Mouse (Mus musculus): ENCODE data around the gene A930018P22Rik. TPM values are rescaled to one million over a fixed set of nuclear protein-coding genes. Genes with fewer than 3 reads are reported as not detected.
"Not testable (repeated sequence)": the region's sequence is repeated elsewhere in the genome, so short reads cannot be mapped to it uniquely, and the experiment has no call there.

A930018P22Rik gene
- polyA plus RNA-seq, 1 experiment from 2014 or later, result 0.24 TPM

GRCm38 (mm10) chr2:104099231-104099585 is 23.4 kb upstream of the A930018P22Rik start:
- Histone ChIP-seq H3K4me1 (peaks cover 9% of the 10 kb centered on the region; the same call in 1 of the 2 replicates), H3K27ac (no peak overlapping the region), H3K4me3 (no peak overlapping the region), H3K9ac (no peak overlapping the region), H3K27me3 (replicated peaks) (no peaks in the 10 kb centered on the region), H3K36me3 (no peaks in the 10 kb centered on the region), H3K9me3 (no peaks in the 10 kb centered on the region), H3K4me2 (replicated peaks) (no peak overlapping the region)
- 96% methylated on average over 2 of the region's 2 CpGs for WGBS
- ATAC-seq (ENCODE audit: low FRiP score, low read depth), result no peak

- H3K4me3 ChIP-seq, result no peak overlapping the region
- WGBS, result 56% methylated on average over 1 of the region's 1 CpGs
- H3K36me3 ChIP-seq, result no peaks in the 10 kb centered on the region
- ATAC-seq (ENCODE audit: low FRiP score, low read depth), result no peak
- no peak overlapping the region for H3K4me2 ChIP-seq (replicated peaks)
- H3K4me1 ChIP-seq, result peaks cover 9% of the 10 kb centered on the region; the same call in 1 of the 2 replicates
- no peak overlapping the region for H3K27ac ChIP-seq
- H3K9ac ChIP-seq, result no peak overlapping the region
- no peaks in the 10 kb centered on the region for H3K9me3 ChIP-seq
- H3K27me3 ChIP-seq (replicated peaks), result no peaks in the 10 kb centered on the region
Measured at GRCm38 (mm10) chr2:104099946-104100345, 22.6 kb upstream of the A930018P22Rik start.

- no peaks in the 10 kb centered on the region for H3K9me3 ChIP-seq
- no peak overlapping the region for H3K4me3 ChIP-seq
- H3K9ac ChIP-seq, result no peak overlapping the region
- no peak overlapping the region for H3K27ac ChIP-seq
- H3K4me1 ChIP-seq, result no peaks in the 10 kb centered on the region
- WGBS, result 91% methylated on average over 6 of the region's 6 CpGs
- H3K27me3 ChIP-seq (replicated peaks), result no peaks in the 10 kb centered on the region
- ATAC-seq (ENCODE audit: low FRiP score, low read depth), result no peak
- no peaks in the 10 kb centered on the region for H3K36me3 ChIP-seq
- H3K4me2 ChIP-seq (replicated peaks), result no peak overlapping the region
Measured at GRCm38 (mm10) chr2:104104800-104105199, 17.8 kb upstream of the A930018P22Rik start.

GRCm38 (mm10) chr2:104109021-104109420 is 13.5 kb upstream of the A930018P22Rik start:
- H3K27me3 ChIP-seq (replicated peaks); H3K4me2 ChIP-seq (replicated peaks); ATAC-seq (ENCODE audit: low FRiP score, low read depth); H3K9ac ChIP-seq; H3K4me1 ChIP-seq; H3K4me3 ChIP-seq; H3K36me3 ChIP-seq; H3K27ac ChIP-seq; H3K9me3 ChIP-seq: not testable (repeated sequence)
- WGBS, result 94% methylated on average over 2 of the region's 2 CpGs

- H3K27me3 ChIP-seq (replicated peaks), result no peaks in the 10 kb centered on the region
- no peak overlapping the region for H3K4me2 ChIP-seq (replicated peaks)
- WGBS, result 81% methylated on average over 2 of the region's 2 CpGs
- no peaks in the 10 kb centered on the region for H3K4me1 ChIP-seq
- no peak overlapping the region for H3K4me3 ChIP-seq
- no peaks in the 10 kb centered on the region for H3K36me3 ChIP-seq
- no peak overlapping the region for H3K9ac ChIP-seq
- no peaks in the 10 kb centered on the region for H3K9me3 ChIP-seq
- ATAC-seq (ENCODE audit: low FRiP score, low read depth), result no peak
- no peak overlapping the region for H3K27ac ChIP-seq
Measured at GRCm38 (mm10) chr2:104109528-104109927, 13.0 kb upstream of the A930018P22Rik start.

GRCm38 (mm10) chr2:104110031-104110430 is 12.5 kb upstream of the A930018P22Rik start:
- no peak for ATAC-seq (ENCODE audit: low FRiP score, low read depth)
- H3K4me2 ChIP-seq (replicated peaks), result no peak overlapping the region
- no peaks in the 10 kb centered on the region for H3K36me3 ChIP-seq
- H3K9ac ChIP-seq, result no peak overlapping the region
- no peak overlapping the region for H3K4me3 ChIP-seq
- no peaks in the 10 kb centered on the region for H3K4me1 ChIP-seq
- H3K9me3 ChIP-seq, result no peaks in the 10 kb centered on the region
- 90% methylated on average over 4 of the region's 4 CpGs for WGBS
- no peak overlapping the region for H3K27ac ChIP-seq
- H3K27me3 ChIP-seq (replicated peaks), result no peaks in the 10 kb centered on the region

GRCm38 (mm10) chr2:104111170-104111797 is 11.3 kb upstream of the A930018P22Rik start:
- H3K4me2 ChIP-seq (replicated peaks); H3K9ac ChIP-seq; H3K9me3 ChIP-seq; H3K4me3 ChIP-seq; H3K36me3 ChIP-seq; H3K4me1 ChIP-seq; H3K27me3 ChIP-seq (replicated peaks); ATAC-seq (ENCODE audit: low FRiP score, low read depth); H3K27ac ChIP-seq: not testable (repeated sequence)
- WGBS, result no CpG with 5 or more reads among the region's 1 CpGs

- not testable (repeated sequence) for H3K4me1 ChIP-seq; H3K9ac ChIP-seq; H3K27ac ChIP-seq; H3K9me3 ChIP-seq; H3K36me3 ChIP-seq; ATAC-seq (ENCODE audit: low FRiP score, low read depth); H3K4me2 ChIP-seq (replicated peaks); H3K4me3 ChIP-seq; H3K27me3 ChIP-seq (replicated peaks)
Measured at GRCm38 (mm10) chr2:104113563-104113962, 9.0 kb upstream of the A930018P22Rik start.

GRCm38 (mm10) chr2:104114898-104115297 is 7.7 kb upstream of the A930018P22Rik start:
- Histone ChIP-seq H3K27ac (no peak overlapping the region), H3K4me1 (peaks cover 8% of the 10 kb centered on the region), H3K27me3 (replicated peaks) (no peaks in the 10 kb centered on the region), H3K9ac (no peak overlapping the region), H3K4me2 (replicated peaks) (no peak overlapping the region), H3K4me3 (no peak overlapping the region), H3K9me3 (no peaks in the 10 kb centered on the region), H3K36me3 (no peaks in the 10 kb centered on the region)
- ATAC-seq (ENCODE audit: low FRiP score, low read depth), result no peak
- 87% methylated on average over 3 of the region's 3 CpGs for whole genome bisulfite sequencing

- not testable (repeated sequence) for H3K36me3 ChIP-seq; H3K4me3 ChIP-seq; H3K27me3 ChIP-seq (replicated peaks); H3K4me2 ChIP-seq (replicated peaks); H3K9ac ChIP-seq; H3K27ac ChIP-seq; H3K4me1 ChIP-seq; H3K9me3 ChIP-seq; ATAC-seq (ENCODE audit: low FRiP score, low read depth)
Measured at GRCm38 (mm10) chr2:104117173-104117572, 5.4 kb upstream of the A930018P22Rik start.

GRCm38 (mm10) chr2:104119097-104119496 is 3.5 kb upstream of the A930018P22Rik start:
- ATAC-seq (ENCODE audit: low FRiP score, low read depth), result no peak
- 5% methylated on average over 1 of the region's 1 CpGs for whole genome bisulfite sequencing
- peaks cover 8% of the 10 kb centered on the region for H3K4me1 ChIP-seq
- H3K27ac ChIP-seq, result no peak overlapping the region
- no peaks in the 10 kb centered on the region for H3K9me3 ChIP-seq
- no peaks in the 10 kb centered on the region for H3K36me3 ChIP-seq
- no peak overlapping the region for H3K9ac ChIP-seq
- H3K27me3 ChIP-seq (replicated peaks), result peaks cover 7% of the 10 kb centered on the region; the same call in 1 of the 2 replicates
- H3K4me2 ChIP-seq (replicated peaks), result no peak overlapping the region
- no peak overlapping the region for H3K4me3 ChIP-seq

- Histone ChIP-seq H3K36me3 (no peaks in the 10 kb centered on the region), H3K4me1 (peaks cover 8% of the 10 kb centered on the region), H3K9me3 (no peaks in the 10 kb centered on the region), H3K27me3 (replicated peaks) (peaks cover 7% of the 10 kb centered on the region; the same call in 1 of the 2 replicates), H3K4me2 (replicated peaks) (no peak overlapping the region), H3K27ac (no peak overlapping the region), H3K4me3 (no peak overlapping the region), H3K9ac (no peak overlapping the region)
- ATAC-seq (ENCODE audit: low FRiP score, low read depth), result no peak
- 57% methylated on average over 6 of the region's 6 CpGs for WGBS
Measured at GRCm38 (mm10) chr2:104120312-104120711, 2.3 kb upstream of the A930018P22Rik start.

GRCm38 (mm10) chr2:104121681-104122504 is 676 bp upstream of the A930018P22Rik start:
- H3K4me1 ChIP-seq, result peaks cover 8% of the 10 kb centered on the region
- H3K27ac ChIP-seq, result no peak overlapping the region
- no peaks in the 10 kb centered on the region for H3K9me3 ChIP-seq
- H3K4me3 ChIP-seq, result peak overlapping the region; percentile 68
- 82% methylated on average over 8 of the region's 8 CpGs for WGBS
- H3K27me3 ChIP-seq (replicated peaks), result peaks cover 12% of the 10 kb centered on the region
- H3K9ac ChIP-seq, result no peak overlapping the region
- no peak for ATAC-seq (ENCODE audit: low FRiP score, low read depth)
- H3K4me2 ChIP-seq (replicated peaks), result peak overlapping the region; percentile 91
- H3K36me3 ChIP-seq, result no peaks in the 10 kb centered on the region

Measured in neural tube, embryonic 12.5 days (tissue).